Mouse (Mus musculus) megakaryocyte, embryonic 14.5 days (primary cell): Measurements from ENCODE around the gene Ankzf1. TPM values are rescaled to one million over a fixed set of nuclear protein-coding genes. Genes with fewer than 3 reads are reported as not detected.
A peak's percentile ranks its signal among the peaks of the same experiment; 100 is the strongest.

Experiments used
- H3K27me3 ChIP-seq: replicated peaks from 2 replicates; pipeline ENCODE3; 2012; ENCODE audit warnings: inconsistent platforms
- H3K36me3 ChIP-seq: replicated peaks from 2 replicates; pipeline ENCODE3; 2012; ENCODE audit warnings: low read length, inconsistent platforms, mixed read lengths
- H3K4me1 ChIP-seq: 2 replicates; pipeline ENCODE4 v1.6.1; 2012; ENCODE audit warnings: inconsistent platforms
- H3K4me3 ChIP-seq: replicated peaks from 2 replicates; pipeline ENCODE3; 2012; ENCODE audit warnings: moderate library complexity, mild to moderate bottlenecking, inconsistent platforms
- H3K9me3 ChIP-seq: 2 replicates; pipeline ENCODE4 v1.6.1; 2012; ENCODE audit warnings: inconsistent platforms
- FLI1 ChIP-seq: IDR thresholded peaks from 2 replicates; pipeline ENCODE4 v1.6.1; 2012; ENCODE audit warnings: low read length, inconsistent platforms, mixed read lengths
- GATA1 ChIP-seq: IDR thresholded peaks from 3 replicates; pipeline ENCODE4 v1.6.1; 2012; ENCODE audit warnings: mixed read lengths, low read length, inconsistent platforms, borderline replicate concordance
- polyA plus RNA-seq: library from polyadenylated mRNA; stranded (reverse); fragments of >175 nt; gene quantifications from 2 replicates; pipeline ENCODE4 v1.2.3, GENCODE M21; 2012; ENCODE audit warnings: low replicate concordance; ENCODE audit not compliant: insufficient read depth

Ankzf1 gene
- polyA plus RNA-seq, 1 experiment: 8.0 TPM

GRCm38 (mm10) chr1:75187126-75187525, 4.8 kb upstream of the Ankzf1 start:
- no peak overlapping the region for H3K4me3 ChIP-seq
- peaks cover 5% of the 10 kb centered on the region; the same call in 1 of the 2 replicates for H3K9me3 ChIP-seq
- peaks cover 83% of the 10 kb centered on the region for H3K36me3 ChIP-seq
- TF ChIP-seq FLI1 (no peak), GATA1 (no peak)
- peaks cover 67% of the 10 kb centered on the region for H3K4me1 ChIP-seq
- no peaks in the 10 kb centered on the region for H3K27me3 ChIP-seq

- TF ChIP-seq GATA1: no peak
- no peak for TF ChIP-seq FLI1
- peaks cover 74% of the 10 kb centered on the region for H3K36me3 ChIP-seq
- H3K4me1 ChIP-seq: peaks cover 69% of the 10 kb centered on the region
- peak overlapping the region; percentile 64 for H3K4me3 ChIP-seq
- H3K9me3 ChIP-seq: no peaks in the 10 kb centered on the region
- no peaks in the 10 kb centered on the region for H3K27me3 ChIP-seq
Observed at GRCm38 (mm10) chr1:75187914-75188483, 4.0 kb upstream of the Ankzf1 start.

- Histone ChIP-seq H3K9me3 (no peaks in the 10 kb centered on the region), H3K27me3 (no peaks in the 10 kb centered on the region), H3K36me3 (peaks cover 63% of the 10 kb centered on the region), H3K4me1 (peaks cover 66% of the 10 kb centered on the region), H3K4me3 (peak overlapping the region; percentile 97)
- no peak for TF ChIP-seq FLI1
- TF ChIP-seq GATA1: no peak
Observed at GRCm38 (mm10) chr1:75190577-75190976, 1.4 kb upstream of the Ankzf1 start.

- TF ChIP-seq FLI1: no peak
- TF ChIP-seq GATA1: no peak
- Histone ChIP-seq H3K9me3 (no peaks in the 10 kb centered on the region), H3K4me1 (peaks cover 59% of the 10 kb centered on the region), H3K27me3 (no peaks in the 10 kb centered on the region), H3K4me3 (peak overlapping the region; percentile 97), H3K36me3 (peaks cover 63% of the 10 kb centered on the region)
Observed at GRCm38 (mm10) chr1:75191258-75191621, 711 bp upstream of the Ankzf1 start.

GRCm38 (mm10) chr1:75192452-75192851, 501 bp downstream of the Ankzf1 start:
- Histone ChIP-seq H3K4me3 (peak overlapping the region; percentile 97), H3K9me3 (no peaks in the 10 kb centered on the region), H3K27me3 (no peaks in the 10 kb centered on the region), H3K4me1 (peaks cover 48% of the 10 kb centered on the region), H3K36me3 (peaks cover 63% of the 10 kb centered on the region)
- TF ChIP-seq FLI1 (no peak), GATA1 (no peak)

GRCm38 (mm10) chr1:75201236-75201635, 9.3 kb downstream of the Ankzf1 start:
- no peak overlapping the region for H3K4me3 ChIP-seq
- H3K27me3 ChIP-seq: no peaks in the 10 kb centered on the region
- H3K9me3 ChIP-seq: no peaks in the 10 kb centered on the region
- H3K36me3 ChIP-seq: peaks cover 91% of the 10 kb centered on the region
- no peak for TF ChIP-seq FLI1
- no peak for TF ChIP-seq GATA1
- H3K4me1 ChIP-seq: peaks cover 27% of the 10 kb centered on the region

- Histone ChIP-seq H3K9me3 (no peaks in the 10 kb centered on the region), H3K4me1 (peaks cover 94% of the 10 kb centered on the region), H3K27me3 (no peaks in the 10 kb centered on the region), H3K36me3 (peaks cover 66% of the 10 kb centered on the region), H3K4me3 (peak overlapping the region; percentile 96)
- TF ChIP-seq GATA1: no peak
Observed at GRCm38 (mm10) chr1:75208967-75209678, 17.2 kb downstream of the Ankzf1 start.

- Histone ChIP-seq H3K27me3 (no peaks in the 10 kb centered on the region), H3K36me3 (peaks cover 66% of the 10 kb centered on the region), H3K4me1 (peaks cover 94% of the 10 kb centered on the region), H3K9me3 (no peaks in the 10 kb centered on the region), H3K4me3 (peak within 1 kb of the TSS; percentile 96)
- no peak for TF ChIP-seq GATA1
- peak; percentile 97 for TF ChIP-seq FLI1
Observed at GRCm38 (mm10) chr1:75210136-75211087, 18.5 kb downstream of the Ankzf1 start, which contains the start of the genes Glb1l and Stk16. Gene Glb1l, minus strand, starts transcription at chr1:75210813. Gene Stk16, plus strand, starts transcription at chr1:75210838.

- Histone ChIP-seq H3K4me3 (peak overlapping the region; percentile 96), H3K9me3 (no peaks in the 10 kb centered on the region), H3K4me1 (peaks cover 94% of the 10 kb centered on the region), H3K27me3 (no peaks in the 10 kb centered on the region), H3K36me3 (peaks cover 68% of the 10 kb centered on the region)
- no peak for TF ChIP-seq FLI1
- TF ChIP-seq GATA1: no peak
Observed at GRCm38 (mm10) chr1:75211141-75211708, 19.3 kb downstream of the Ankzf1 start.
